Comparison of ENCODE assay signal across 8 mouse cellular contexts in genomic region chr16:3115336-3116112, GRCm38 (mm10).
DNase-seq lines count a peak whose midpoint lies in the region; ATAC-seq and TF ChIP-seq lines count a peak whose summit lies in the region.
"Not testable (repeated sequence)": the region's sequence is repeated elsewhere in the genome, so short reads cannot be mapped to it uniquely, and the experiment has no call there.

No protein-coding gene starts in this region.

- WGBS in hindbrain, embryonic 15.5 days: 75% methylated on average over 8 of the region's 9 CpGs
- 59% methylated on average over 8 of the region's 9 CpGs for WGBS in liver, embryonic 15.5 days (ENCODE audit: insufficient replicate concordance)
- 76% methylated on average over 8 of the region's 9 CpGs for WGBS in neural tube, embryonic 11.5 days

- intact Hi-C loops in gastrocnemius, adult 2 months (cut with DNase I): not testable (repeated sequence)

- H3K4me3 ChIP-seq in gastrocnemius, adult 2 months; hindbrain, embryonic 15.5 days; layer of hippocampus, adult 2 months; liver, embryonic 15.5 days (replicated peaks); neural tube, embryonic 11.5 days (ENCODE audit: low read depth, low read length): not testable (repeated sequence)

- TF ChIP-seq CTCF in gastrocnemius, adult 2 months (IDR thresholded peaks at IDR 0.05); layer of hippocampus, adult 2 months (conservative IDR thresholded peaks at IDR 0.05): not testable (repeated sequence)

- not testable (repeated sequence) for H3K4me1 ChIP-seq in hindbrain, embryonic 15.5 days (replicated peaks); liver, embryonic 15.5 days (replicated peaks); neural tube, embryonic 11.5 days (ENCODE audit: control insufficient read depth, insufficient read depth, low read length)

- DNase-seq in MEL-GATA-1-ER (ENCODE audit: extremely low read depth, low read depth): peak; percentile 91
- peak; percentile 12 for DNase-seq in cerebellum, adult 9-11 months
- peak; percentile 22 for DNase-seq in gastrocnemius, adult 2 months
- DNase-seq in layer of hippocampus, adult 2 months (ENCODE audit: low spot score in 2 of 2): peak; percentile 10 to 36
- DNase-seq in neural tube, embryonic 11.5 days (ENCODE audit: low spot score): peak; percentile 6
- peak; percentile 42 to 56 for DNase-seq in thymus, postnatal 10 days (ENCODE audit: low spot score in 2 of 2)

- not testable (repeated sequence) for H3K9ac ChIP-seq in hindbrain, embryonic 15.5 days; liver, embryonic 15.5 days; neural tube, embryonic 11.5 days (ENCODE audit: low read length)

- H3K27me3 ChIP-seq in hindbrain, embryonic 15.5 days; liver, embryonic 15.5 days; neural tube, embryonic 11.5 days (ENCODE audit: control insufficient read depth, insufficient read depth, low read length): not testable (repeated sequence)

- ATAC-seq in hindbrain, embryonic 15.5 days (ENCODE audit: low FRiP score, low read depth): peak; percentile 88
- peak; percentile 84 for ATAC-seq in liver, embryonic 15.5 days (ENCODE audit: insufficient read depth)
- peak; percentile 73 for ATAC-seq in neural tube, embryonic 11.5 days (ENCODE audit: insufficient read depth, low FRiP score, low TSS enrichment)

- not testable (repeated sequence) for H3K4me2 ChIP-seq in hindbrain, embryonic 15.5 days; liver, embryonic 15.5 days; neural tube, embryonic 11.5 days (ENCODE audit: low read depth)

- not testable (repeated sequence) for H3K9me3 ChIP-seq in hindbrain, embryonic 15.5 days; liver, embryonic 15.5 days (replicated peaks); neural tube, embryonic 11.5 days (ENCODE audit: control insufficient read depth, low read length)

- H3K36me3 ChIP-seq in hindbrain, embryonic 15.5 days; liver, embryonic 15.5 days (replicated peaks); neural tube, embryonic 11.5 days (ENCODE audit: control insufficient read depth, insufficient read depth, low read length): not testable (repeated sequence)

- not testable (repeated sequence) for H3K27ac ChIP-seq in gastrocnemius, adult 2 months; hindbrain, embryonic 15.5 days (replicated peaks); layer of hippocampus, adult 2 months; liver, embryonic 15.5 days (replicated peaks); neural tube, embryonic 11.5 days (ENCODE audit: low read depth, low read length)

Comparison
In these comparisons a context has a peak if more than half of its experiments do, and no peak if none do; other contexts are left out.
1. DNase-seq: peak in every context shown above with its lines; median percentile 91 in MEL-GATA-1-ER; 49 in thymus, postnatal 10 days; 23 in layer of hippocampus, adult 2 months; 22 in gastrocnemius, adult 2 months; 12 in cerebellum, adult 9-11 months; 6 in neural tube, embryonic 11.5 days.